Mouse (Mus musculus): ENCODE measurements around the gene Vsx1. TPM values are rescaled to one million over a fixed set of nuclear protein-coding genes. Genes with fewer than 3 reads are reported as not detected.

The Vsx1 gene
- polyA plus RNA-seq, 1 experiment from 2014 or later = not detected

- H3K4me1 ChIP-seq (replicated peaks) = no peaks in the 10 kb centered on the region
- H3K4me3 ChIP-seq (replicated peaks) = no peak overlapping the region
- no peak for ATAC-seq (ENCODE audit: insufficient number of reproducible peaks, insufficient read depth, low FRiP score, low TSS enrichment, low read depth)
- 64% methylated on average over 4 of the region's 4 CpGs for WGBS
- no peak overlapping the region for H3K27ac ChIP-seq
- peaks cover 27% of the 10 kb centered on the region for H3K27me3 ChIP-seq
- H3K4me2 ChIP-seq = no peak overlapping the region
- no peaks in the 10 kb centered on the region for H3K36me3 ChIP-seq
- no peaks in the 10 kb centered on the region for H3K9me3 ChIP-seq
- no peak overlapping the region for H3K9ac ChIP-seq (replicated peaks)
Observed at GRCm38 (mm10) chr2:150681581-150681980, 7.6 kb downstream of the Vsx1 start.

GRCm38 (mm10) chr2:150678392-150678791 lies 10.8 kb downstream of the Vsx1 start:
- no peak overlapping the region for H3K9ac ChIP-seq (replicated peaks)
- no peaks in the 10 kb centered on the region for H3K4me1 ChIP-seq (replicated peaks)
- H3K27me3 ChIP-seq = peaks cover 6% of the 10 kb centered on the region; the same call in 1 of the 2 replicates
- no peaks in the 10 kb centered on the region for H3K36me3 ChIP-seq
- WGBS = 1% methylated on average over 3 of the region's 3 CpGs
- H3K4me2 ChIP-seq = no peak overlapping the region
- no peak for ATAC-seq (ENCODE audit: insufficient number of reproducible peaks, insufficient read depth, low FRiP score, low TSS enrichment, low read depth)
- no peaks in the 10 kb centered on the region for H3K9me3 ChIP-seq
- H3K4me3 ChIP-seq (replicated peaks) = no peak overlapping the region
- no peak overlapping the region for H3K27ac ChIP-seq

DNA sequence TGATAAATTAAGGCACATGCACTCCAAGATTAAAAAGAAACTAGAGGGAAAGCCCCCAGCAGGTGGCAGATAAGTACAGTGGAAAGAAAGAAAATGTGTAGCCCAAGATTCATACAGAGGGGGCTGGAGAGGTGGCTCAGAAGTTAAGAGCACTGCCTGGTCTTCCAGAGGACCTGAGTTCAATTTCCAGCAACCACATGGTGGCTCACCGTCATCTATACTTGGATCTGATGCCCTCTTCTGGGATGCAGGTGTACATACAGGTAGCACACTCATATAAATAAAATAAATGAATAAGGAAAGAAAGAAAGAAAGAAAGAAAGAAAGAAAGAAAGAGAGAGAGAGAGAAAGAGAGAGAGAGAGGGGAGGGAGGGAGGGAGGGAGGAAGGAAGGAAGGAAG lies 13.6 kb downstream of the Vsx1 start:
- H3K9me3 ChIP-seq = no peaks in the 10 kb centered on the region
- 28% methylated on average over 1 of the region's 1 CpGs for WGBS
- H3K4me3 ChIP-seq (replicated peaks) = no peak overlapping the region
- H3K4me1 ChIP-seq (replicated peaks) = no peaks in the 10 kb centered on the region
- ATAC-seq (ENCODE audit: insufficient number of reproducible peaks, insufficient read depth, low FRiP score, low TSS enrichment, low read depth) = no peak
- peaks cover 5% of the 10 kb centered on the region; the same call in 1 of the 2 replicates for H3K27me3 ChIP-seq
- H3K36me3 ChIP-seq = no peaks in the 10 kb centered on the region
- no peak overlapping the region for H3K4me2 ChIP-seq
- no peak overlapping the region for H3K9ac ChIP-seq (replicated peaks)
- H3K27ac ChIP-seq = no peak overlapping the region

DNA sequence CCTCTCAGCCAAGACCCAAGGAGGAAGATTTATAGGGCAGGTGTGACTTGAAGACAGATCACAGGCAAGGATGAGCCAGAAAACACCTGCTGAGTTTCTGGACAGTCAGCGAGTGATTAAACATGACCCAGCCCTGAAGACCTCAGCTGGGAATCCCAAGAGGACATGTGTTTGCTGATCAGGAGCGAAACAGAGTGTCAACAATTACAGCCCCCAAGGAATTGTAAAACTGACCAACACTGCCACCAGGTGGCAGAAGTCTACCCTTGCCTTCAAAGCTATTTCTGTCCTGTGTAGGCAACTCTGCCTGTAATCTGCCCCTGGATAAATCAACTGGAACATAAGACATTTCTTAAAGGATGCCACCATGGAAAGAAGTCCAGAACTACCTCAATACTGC lies 14.3 kb downstream of the Vsx1 start:
- H3K27ac ChIP-seq = no peak overlapping the region
- H3K4me2 ChIP-seq = no peak overlapping the region
- no peak for ATAC-seq (ENCODE audit: insufficient number of reproducible peaks, insufficient read depth, low FRiP score, low TSS enrichment, low read depth)
- WGBS = 7% methylated on average over 2 of the region's 2 CpGs
- no peak overlapping the region for H3K9ac ChIP-seq (replicated peaks)
- H3K27me3 ChIP-seq = peaks cover 7% of the 10 kb centered on the region
- no peaks in the 10 kb centered on the region for H3K9me3 ChIP-seq
- no peak overlapping the region for H3K4me3 ChIP-seq (replicated peaks)
- H3K36me3 ChIP-seq = no peaks in the 10 kb centered on the region
- no peaks in the 10 kb centered on the region for H3K4me1 ChIP-seq (replicated peaks)

DNA sequence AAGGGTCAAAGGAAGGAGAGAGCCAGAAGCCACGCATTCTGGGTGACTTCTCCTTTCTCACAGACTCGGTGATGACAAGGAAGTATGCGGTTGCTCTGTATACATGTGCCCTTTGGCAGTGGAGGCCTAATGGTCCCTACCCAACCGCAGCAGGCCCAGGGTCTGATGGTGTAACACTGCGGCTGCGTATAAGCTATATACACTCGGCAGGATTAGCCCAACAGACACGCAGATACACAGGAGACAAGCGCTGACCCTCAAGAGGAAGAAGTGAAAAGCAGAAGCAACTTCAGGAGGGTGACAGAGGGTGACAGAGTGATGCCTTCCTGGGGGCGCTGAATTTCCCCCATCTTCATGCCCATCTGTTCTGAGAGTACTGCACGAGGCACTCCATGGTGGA lies 15.2 kb downstream of the Vsx1 start:
- WGBS = 84% methylated on average over 11 of the region's 11 CpGs
- Histone ChIP-seq H3K27me3 (peaks cover 16% of the 10 kb centered on the region), H3K27ac (no peak overlapping the region), H3K4me1 (replicated peaks) (no peaks in the 10 kb centered on the region), H3K36me3 (no peaks in the 10 kb centered on the region), H3K4me3 (replicated peaks) (no peak overlapping the region), H3K9me3 (no peaks in the 10 kb centered on the region), H3K4me2 (no peak overlapping the region), H3K9ac (replicated peaks) (no peak overlapping the region)
- no peak for ATAC-seq (ENCODE audit: insufficient number of reproducible peaks, insufficient read depth, low FRiP score, low TSS enrichment, low read depth)

GRCm38 (mm10) chr2:150671609-150672290 lies 17.4 kb downstream of the Vsx1 start:
- Histone ChIP-seq H3K27me3 (peaks cover 36% of the 10 kb centered on the region), H3K4me2 (no peak overlapping the region), H3K36me3 (no peaks in the 10 kb centered on the region), H3K4me3 (replicated peaks) (no peak overlapping the region), H3K4me1 (replicated peaks) (peaks cover 10% of the 10 kb centered on the region), H3K9me3 (no peaks in the 10 kb centered on the region), H3K27ac (no peak overlapping the region), H3K9ac (replicated peaks) (no peak overlapping the region)
- WGBS = 85% methylated on average over 8 of the region's 8 CpGs
- no peak for ATAC-seq (ENCODE audit: insufficient number of reproducible peaks, insufficient read depth, low FRiP score, low TSS enrichment, low read depth)

DNA sequence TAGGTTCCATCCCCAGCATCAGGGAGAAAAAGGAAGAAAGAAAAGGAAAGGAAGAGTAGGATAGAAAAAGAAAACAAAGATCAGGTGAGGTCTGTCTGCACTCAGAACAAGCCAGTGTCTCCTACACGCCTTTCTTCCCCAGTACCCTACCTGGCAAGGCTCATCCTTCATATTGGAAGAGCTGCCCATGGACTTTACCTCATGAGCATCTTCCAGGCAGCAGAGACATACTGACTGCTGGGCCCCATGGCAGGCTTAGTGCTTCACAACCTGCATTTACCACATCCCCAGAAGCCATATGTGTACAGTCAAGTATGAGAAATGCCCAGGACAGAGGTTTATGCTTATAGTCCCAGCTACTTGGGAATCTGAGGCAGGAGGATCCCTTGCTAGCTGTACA lies 18.2 kb downstream of the Vsx1 start:
- no peak overlapping the region for H3K9ac ChIP-seq (replicated peaks)
- H3K4me2 ChIP-seq = no peak overlapping the region
- H3K36me3 ChIP-seq = no peaks in the 10 kb centered on the region
- H3K9me3 ChIP-seq = no peaks in the 10 kb centered on the region
- H3K4me1 ChIP-seq (replicated peaks) = peaks cover 10% of the 10 kb centered on the region
- H3K27ac ChIP-seq = no peak overlapping the region
- 92% methylated on average over 1 of the region's 1 CpGs for WGBS
- H3K4me3 ChIP-seq (replicated peaks) = no peak overlapping the region
- H3K27me3 ChIP-seq = peaks cover 43% of the 10 kb centered on the region
- no peak for ATAC-seq (ENCODE audit: insufficient number of reproducible peaks, insufficient read depth, low FRiP score, low TSS enrichment, low read depth)

DNA sequence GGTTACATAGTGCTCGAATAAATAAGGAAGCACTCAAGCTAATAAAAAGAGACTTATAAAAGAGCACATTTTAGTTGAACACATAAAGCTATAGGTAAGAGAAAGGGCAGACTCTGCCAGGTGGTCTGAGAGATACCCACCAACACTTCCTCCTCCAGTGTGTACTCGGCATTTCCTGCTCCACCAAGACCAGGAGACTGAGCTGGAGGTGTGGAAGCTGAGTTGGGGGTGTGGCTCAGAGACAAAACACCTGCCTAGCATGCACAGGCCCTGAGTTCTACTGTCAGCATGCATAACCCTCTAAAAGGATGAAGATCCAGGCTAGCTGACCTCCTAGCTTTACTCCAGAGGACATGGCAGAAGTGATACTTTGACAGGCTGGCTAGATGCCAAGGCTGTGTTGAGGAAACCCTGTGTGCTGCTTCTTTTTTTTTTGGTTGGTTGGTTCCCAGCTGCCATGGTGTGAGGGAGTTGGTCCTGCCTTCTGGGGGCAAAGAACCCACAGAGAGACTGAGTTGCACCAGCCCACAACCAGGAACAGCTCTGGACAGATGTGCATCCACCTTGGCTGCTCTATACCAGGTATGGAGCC lies 19.6 kb downstream of the Vsx1 start:
- WGBS = 76% methylated on average over 2 of the region's 2 CpGs
- H3K4me3 ChIP-seq (replicated peaks) = no peak overlapping the region
- no peaks in the 10 kb centered on the region for H3K9me3 ChIP-seq
- H3K9ac ChIP-seq (replicated peaks) = no peak overlapping the region
- no peak overlapping the region for H3K27ac ChIP-seq
- H3K36me3 ChIP-seq = no peaks in the 10 kb centered on the region
- peaks cover 56% of the 10 kb centered on the region for H3K27me3 ChIP-seq
- peaks cover 10% of the 10 kb centered on the region for H3K4me1 ChIP-seq (replicated peaks)
- ATAC-seq (ENCODE audit: insufficient number of reproducible peaks, insufficient read depth, low FRiP score, low TSS enrichment, low read depth) = no peak
- no peak overlapping the region for H3K4me2 ChIP-seq

DNA sequence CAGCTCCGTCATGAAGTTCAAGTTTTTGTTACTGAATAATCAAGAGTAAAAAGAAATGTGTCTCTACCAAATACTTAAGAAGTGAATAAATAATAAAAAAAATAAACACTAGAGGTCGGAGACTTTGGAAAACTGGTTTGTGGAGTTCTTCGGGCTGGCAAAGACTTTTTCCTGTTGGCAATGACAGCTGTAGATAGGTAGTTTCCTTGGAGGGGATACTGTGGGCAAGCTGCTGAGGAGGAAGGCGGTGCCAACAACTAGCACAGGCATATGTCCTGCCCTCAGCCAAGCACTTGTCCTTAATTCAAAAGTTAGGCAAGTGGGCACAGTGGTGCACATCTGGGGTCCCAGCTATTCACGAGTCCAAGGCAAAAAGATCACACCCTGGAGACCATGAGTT lies 20.2 kb downstream of the Vsx1 start:
- H3K9me3 ChIP-seq = no peaks in the 10 kb centered on the region
- no peak overlapping the region for H3K27ac ChIP-seq
- no peak overlapping the region for H3K4me2 ChIP-seq
- H3K27me3 ChIP-seq = peaks cover 59% of the 10 kb centered on the region
- peaks cover 10% of the 10 kb centered on the region for H3K4me1 ChIP-seq (replicated peaks)
- 78% methylated on average over 5 of the region's 5 CpGs for WGBS
- no peak overlapping the region for H3K4me3 ChIP-seq (replicated peaks)
- no peak overlapping the region for H3K9ac ChIP-seq (replicated peaks)
- H3K36me3 ChIP-seq = no peaks in the 10 kb centered on the region
- ATAC-seq (ENCODE audit: insufficient number of reproducible peaks, insufficient read depth, low FRiP score, low TSS enrichment, low read depth) = no peak

GRCm38 (mm10) chr2:150667820-150668766 lies 21.1 kb downstream of the Vsx1 start, which contains the start of gene Acss1:
Gene Acss1, minus strand, starts transcription at chr2:150668500.
- peaks cover 60% of the 10 kb centered on the region for H3K27me3 ChIP-seq
- peak; percentile 88 for ATAC-seq (ENCODE audit: insufficient number of reproducible peaks, insufficient read depth, low FRiP score, low TSS enrichment, low read depth)
- H3K36me3 ChIP-seq = no peaks in the 10 kb centered on the region
- 2% methylated on average over 60 of the region's 61 CpGs for WGBS
- H3K4me2 ChIP-seq = peak within 1 kb of the TSS; percentile 95
- H3K9ac ChIP-seq (replicated peaks) = peak within 1 kb of the TSS; percentile 70
- H3K27ac ChIP-seq = no peak within 1 kb of the TSS
- H3K4me3 ChIP-seq (replicated peaks) = peak within 1 kb of the TSS; percentile 66
- H3K9me3 ChIP-seq = no peaks in the 10 kb centered on the region
- peaks cover 10% of the 10 kb centered on the region for H3K4me1 ChIP-seq (replicated peaks)

Data from limb, embryonic 12.5 days (tissue).